Mouse (Mus musculus): ENCODE measurements around the gene Grid2ip. TPM values are rescaled to one million over a fixed set of nuclear protein-coding genes. Genes with fewer than 3 reads are reported as not detected.

The Grid2ip gene
- total RNA-seq, 2 experiments from 2014 or later = not detected

DNA sequence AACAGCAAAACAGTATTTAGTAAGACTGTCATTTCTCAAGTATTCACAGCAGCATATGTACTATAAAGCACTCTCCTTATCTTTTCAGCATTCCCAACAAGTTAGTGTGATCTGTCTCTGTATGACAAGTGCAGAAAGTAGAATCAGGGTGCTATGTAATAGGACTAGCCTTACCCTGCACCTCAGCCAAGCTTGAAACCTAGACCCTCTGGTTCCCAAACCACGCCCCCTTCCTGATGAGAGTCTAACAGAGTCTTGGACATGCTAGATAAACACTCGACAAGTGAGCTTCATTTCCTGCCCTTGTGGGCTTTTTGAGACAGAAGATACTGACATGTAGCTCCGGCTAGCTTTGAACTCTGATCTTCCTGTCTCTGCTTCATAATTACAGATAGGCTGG, 52.1 kb downstream of the Grid2ip start:
- no peak for ATAC-seq (ENCODE audit: poor library complexity, severe bottlenecking)

DNA sequence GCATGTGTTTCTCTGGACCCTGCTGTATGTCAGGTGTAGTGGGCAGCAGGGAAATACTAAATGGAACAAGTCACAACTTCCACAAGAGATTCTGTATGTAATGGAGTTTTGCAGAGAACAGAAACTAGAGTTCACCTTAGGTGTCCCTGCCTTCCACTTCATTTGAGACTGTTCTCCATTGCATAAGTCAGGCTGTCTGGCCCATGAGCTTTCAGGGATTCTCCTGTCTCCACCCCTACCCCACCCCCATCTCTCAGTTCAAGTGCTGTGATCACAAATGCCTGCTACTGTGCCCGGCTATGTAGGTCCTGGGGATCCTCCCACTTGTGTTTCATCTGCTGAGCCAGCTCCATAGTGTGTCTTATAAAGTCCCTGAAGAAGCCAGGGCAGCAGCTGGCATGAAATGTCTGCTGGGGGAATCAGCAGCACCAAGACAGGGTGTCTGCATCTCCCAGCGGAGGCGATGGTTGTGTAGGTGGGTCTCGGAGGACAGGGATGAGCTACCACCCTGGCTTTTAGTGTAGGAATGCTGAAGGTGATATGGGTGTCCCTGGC, 53.8 kb downstream of the Grid2ip start:
- no peak for ATAC-seq (ENCODE audit: poor library complexity, severe bottlenecking)

DNA sequence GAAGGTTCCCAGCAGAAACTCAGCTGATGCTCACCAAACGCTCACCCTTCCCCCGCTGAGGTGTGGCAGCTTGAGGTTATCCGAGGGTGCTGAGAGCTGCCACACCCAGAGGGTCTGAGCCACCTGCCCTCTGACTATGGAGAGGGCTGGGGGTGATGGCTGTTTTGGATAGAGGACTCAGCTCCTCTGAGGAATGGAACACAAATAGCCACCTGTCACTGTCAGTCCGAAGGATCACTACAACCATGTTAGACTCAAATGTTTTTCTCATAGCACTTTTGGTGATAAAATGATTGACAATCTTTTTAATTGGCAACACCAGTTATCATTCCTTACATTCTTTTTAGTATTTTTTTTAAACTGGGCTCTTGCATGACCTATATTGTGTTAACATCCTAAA, 64.3 kb downstream of the Grid2ip start:
- no peak for ATAC-seq (ENCODE audit: poor library complexity, severe bottlenecking)

DNA sequence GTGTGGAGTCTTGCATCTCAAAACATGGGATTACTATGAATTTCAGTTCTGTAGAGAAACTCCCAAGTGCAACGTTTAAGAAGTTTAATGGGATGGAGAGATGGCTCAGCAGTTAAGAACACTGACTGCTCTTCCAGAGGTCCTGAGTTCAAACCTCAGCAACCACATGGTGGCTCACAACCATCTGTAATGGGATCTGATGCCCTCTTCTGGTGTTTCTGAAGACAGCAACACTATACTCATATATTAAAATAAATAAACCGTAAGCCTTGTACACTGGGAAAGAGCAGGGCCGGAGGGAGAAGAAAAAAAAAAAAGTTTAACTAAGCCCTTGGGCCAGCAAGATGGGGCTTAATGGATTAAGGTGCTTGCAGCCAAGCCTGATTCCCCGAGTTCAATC, 65.9 kb downstream of the Grid2ip start:
- no peak for ATAC-seq (ENCODE audit: poor library complexity, severe bottlenecking)

DNA sequence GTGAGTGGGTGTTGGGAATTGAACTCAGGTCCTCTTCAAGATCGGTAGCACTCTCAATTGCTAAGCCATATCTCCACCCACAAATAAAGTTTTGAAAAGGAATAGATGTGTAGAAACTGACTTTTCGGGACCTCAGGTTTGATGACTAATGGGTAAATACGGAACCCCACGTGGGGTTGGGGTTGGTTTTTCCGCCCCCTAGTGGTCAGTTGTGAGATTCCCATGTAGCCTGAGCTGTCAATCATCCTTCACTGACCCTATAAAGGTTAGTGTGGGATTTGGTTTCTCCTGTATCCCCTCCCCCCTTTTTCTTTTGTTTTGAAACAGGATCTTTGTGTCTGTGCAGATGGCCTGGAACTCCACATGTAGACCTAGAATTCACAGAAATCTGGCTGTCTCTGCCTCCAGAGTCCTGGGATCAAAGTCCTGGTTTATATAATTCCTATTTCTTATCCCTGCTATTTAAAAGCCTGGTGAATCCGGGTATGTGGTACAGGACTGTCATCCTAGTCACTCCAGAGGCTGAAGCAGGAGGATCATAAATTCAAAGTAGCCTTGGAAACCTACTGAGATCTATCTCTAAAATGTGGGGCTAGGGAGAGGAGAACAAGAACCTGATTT, 66.9 kb downstream of the Grid2ip start:
- peak; percentile 99 for ATAC-seq (ENCODE audit: poor library complexity, severe bottlenecking)

DNA sequence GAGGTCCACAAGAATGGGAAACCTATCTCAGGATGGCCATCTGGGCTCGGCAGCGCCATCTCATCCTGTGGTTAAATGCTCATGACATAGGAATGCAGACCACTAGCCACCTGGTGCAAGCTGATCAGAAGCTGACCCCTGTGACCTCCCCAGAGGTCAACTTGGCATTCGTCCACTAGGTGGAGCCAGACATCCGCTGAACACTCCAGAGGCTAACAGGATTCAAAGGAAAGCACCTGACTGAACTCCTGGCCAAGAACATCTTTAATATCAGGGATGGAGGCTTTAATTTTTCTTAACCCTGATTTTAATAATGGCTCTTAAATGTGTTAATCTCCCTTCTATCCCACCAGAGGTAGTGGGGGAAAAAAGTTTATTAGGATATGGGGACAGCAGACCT, 77.3 kb downstream of the Grid2ip start:
- peak; percentile 98 for ATAC-seq (ENCODE audit: poor library complexity, severe bottlenecking)

DNA sequence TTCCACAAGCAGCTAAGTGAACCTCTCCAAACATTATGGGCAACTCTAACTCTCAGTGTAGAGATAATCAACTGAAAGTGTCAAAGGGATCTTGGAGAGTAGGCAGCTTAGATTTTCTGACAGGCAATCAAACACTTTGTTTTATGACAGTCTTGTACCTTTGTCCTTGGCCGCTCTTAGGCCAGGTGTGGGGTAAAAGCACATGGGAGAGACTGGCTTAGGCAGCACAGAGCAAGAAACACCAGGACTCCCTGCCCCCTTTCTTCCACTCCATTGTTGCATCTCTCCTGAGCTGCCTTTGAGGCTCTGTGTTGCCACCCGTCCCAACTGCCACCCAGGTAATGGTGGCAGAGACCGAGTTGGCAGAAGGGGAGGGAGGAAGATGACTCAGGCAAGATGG, 84.2 kb downstream of the Grid2ip start:
- ATAC-seq (ENCODE audit: poor library complexity, severe bottlenecking) = no peak

DNA sequence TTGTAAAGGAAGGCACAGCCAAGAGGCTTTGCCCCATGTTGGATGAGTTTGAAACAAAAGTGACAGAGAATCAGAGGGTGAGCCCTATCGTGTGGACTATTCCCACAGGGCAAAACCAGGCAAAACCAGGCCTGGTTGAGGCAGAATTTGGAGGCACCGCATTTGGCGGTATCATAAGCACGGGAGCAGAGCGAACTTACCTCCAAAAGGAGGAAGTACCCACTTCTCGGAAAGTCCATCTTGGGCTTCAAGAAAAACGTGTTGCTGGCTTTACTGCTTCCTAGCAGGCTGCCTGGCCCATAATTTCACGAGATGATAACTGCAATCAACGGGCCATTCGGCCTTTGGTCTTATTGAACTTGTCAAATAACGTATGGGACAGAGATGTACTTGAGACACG, 84.6 kb downstream of the Grid2ip start:
- peak; percentile 77 for ATAC-seq (ENCODE audit: poor library complexity, severe bottlenecking)

Other genes starting within 250 kb of the Grid2ip start
- 37.2 and 44.1 TPM in 2 replicates for gene Rnf216, start 244.3 kb upstream of the Grid2ip start, total RNA-seq (2015)
- 38.1 and 57.9 TPM in 2 replicates for gene Rnf216, start 244.3 kb upstream of the Grid2ip start, total RNA-seq (2017)
- not detected in 2 replicates for gene Olfr718-ps1, start 209.8 kb upstream of the Grid2ip start, total RNA-seq (2015)
- gene Olfr718-ps1, start 209.8 kb upstream of the Grid2ip start, total RNA-seq (2017) = not detected in 2 replicates
- 3.8 and 5.1 TPM in 2 replicates for gene Rbak, start 176.6 kb upstream of the Grid2ip start, total RNA-seq (2015)
- gene Rbak, start 176.6 kb upstream of the Grid2ip start, total RNA-seq (2017) = 6.6 and 8.7 TPM in 2 replicates
- not detected in 2 replicates for gene Spdye4b, start 176.3 kb upstream of the Grid2ip start, total RNA-seq (2015)
- gene Spdye4b, start 176.3 kb upstream of the Grid2ip start, total RNA-seq (2017) = not detected in 2 replicates
- gene Spdye4a, start 130.4 kb upstream of the Grid2ip start, total RNA-seq (2015) = not detected in 2 replicates
- not detected in 2 replicates for gene Spdye4a, start 130.4 kb upstream of the Grid2ip start, total RNA-seq (2017)
- 1.5 and 3.1 TPM in 2 replicates for gene Zfp12, start 122.2 kb upstream of the Grid2ip start, total RNA-seq (2015)
- gene Zfp12, start 122.2 kb upstream of the Grid2ip start, total RNA-seq (2017) = 6.4 and 6.7 TPM in 2 replicates
- 0.32 and 0.47 TPM in 2 replicates for gene Zfp316, start 87.3 kb upstream of the Grid2ip start, total RNA-seq (2015)
- 1.2 and 1.4 TPM in 2 replicates for gene Zfp316, start 87.3 kb upstream of the Grid2ip start, total RNA-seq (2017)
- 0.09 TPM in 1 of 2 replicates, not detected in the other for gene Zfp853, start 63.7 kb upstream of the Grid2ip start, total RNA-seq (2015)
- gene Zfp853, start 63.7 kb upstream of the Grid2ip start, total RNA-seq (2017) = not detected in 2 replicates
- gene E130309D02Rik, start 42.0 kb upstream of the Grid2ip start, total RNA-seq (2015) = 22.4 TPM in 2 replicates
- 10.2 and 13.7 TPM in 2 replicates for gene E130309D02Rik, start 42.0 kb upstream of the Grid2ip start, total RNA-seq (2017)
- 48.5 and 55.0 TPM in 2 replicates for gene Zdhhc4, start 28.1 kb upstream of the Grid2ip start, total RNA-seq (2015)
- gene Zdhhc4, start 28.1 kb upstream of the Grid2ip start, total RNA-seq (2017) = 22.3 and 24.6 TPM in 2 replicates
- 56.4 and 58.9 TPM in 2 replicates for gene Kdelr2, start 46.5 kb downstream of the Grid2ip start, total RNA-seq (2015)
- gene Kdelr2, start 46.5 kb downstream of the Grid2ip start, total RNA-seq (2017) = 91.2 and 100.0 TPM in 2 replicates
- 16.0 and 16.1 TPM in 2 replicates for gene Daglb, start 107.2 kb downstream of the Grid2ip start, total RNA-seq (2015)
- 27.0 and 36.3 TPM in 2 replicates for gene Daglb, start 107.2 kb downstream of the Grid2ip start, total RNA-seq (2017)
- 1,230 and 1,275 TPM in 2 replicates for gene Rac1, start 170.7 kb downstream of the Grid2ip start, total RNA-seq (2015)
- gene Rac1, start 170.7 kb downstream of the Grid2ip start, total RNA-seq (2017) = 215 and 239 TPM in 2 replicates

Data from megakaryocyte, adult 5-6 weeks (primary cell).